In genomic region chr3:107459196-107459772, GRCm38 (mm10) we compare ENCODE assay signal across 7 mouse cellular contexts. TPM values are rescaled to one million over a fixed set of nuclear protein-coding genes. Genes with fewer than 3 reads are reported as not detected.
A peak's percentile ranks its signal among the peaks of the same experiment; 100 is the strongest.
DNase-seq lines count a peak whose midpoint lies in the region; ATAC-seq and TF ChIP-seq lines count a peak whose summit lies in the region.

Gene Kcnc4, minus strand, starts transcription at chr3:107459552.

- peak within 1 kb of the TSS; percentile 97 for H3K4me2 ChIP-seq in forebrain, embryonic 16.5 days (ENCODE audit: low read length)
- H3K4me2 ChIP-seq in intestine, embryonic 14.5 days (ENCODE audit: low read length), result peak within 1 kb of the TSS; percentile 87
- H3K4me2 ChIP-seq in liver, postnatal 0 days (ENCODE audit: low read depth, low read length), result peak within 1 kb of the TSS; percentile 51

- DNase-seq in right cerebral cortex, postnatal 10 days (ENCODE audit: low spot score in 2 of 2), result peak; percentile 53 to 55
- no peak for DNase-seq in right cerebral cortex, adult 18-20 months
- peak; percentile 48 to 65 for DNase-seq in cerebellum, adult 2 months
- DNase-seq in intestine, embryonic 14.5 days (ENCODE audit: low spot score), result peak; percentile 72
- DNase-seq in liver, postnatal 0 days, result no peak

- no peaks in the 10 kb centered on the region for H3K27me3 ChIP-seq in cerebellum, adult 2 months (ENCODE audit: control insufficient read depth, insufficient read depth, low read length)
- H3K27me3 ChIP-seq in forebrain, embryonic 16.5 days (replicated peaks; ENCODE audit: control insufficient read depth, insufficient read depth, low read length), result peaks cover 68% of the 10 kb centered on the region
- peaks cover 94% of the 10 kb centered on the region for H3K27me3 ChIP-seq in intestine, embryonic 14.5 days (replicated peaks; ENCODE audit: control insufficient read depth, insufficient read depth, low read length)
- peaks cover 75% of the 10 kb centered on the region for H3K27me3 ChIP-seq in liver, postnatal 0 days (ENCODE audit: insufficient read depth, low read length)

- no peak for TF ChIP-seq CTCF in cerebellum, adult 2 months (IDR thresholded peaks at IDR 0.05; ENCODE audit: borderline replicate concordance, insufficient read depth, low read depth, low read length)
- no peak for TF ChIP-seq CTCF in liver, postnatal 0 days (IDR thresholded peaks at IDR 0.05; ENCODE audit: low read depth)

- H3K27ac ChIP-seq in cerebellum, adult 2 months (ENCODE audit: insufficient read depth, low read length), result peak within 1 kb of the TSS; percentile 82
- no peak within 1 kb of the TSS for H3K27ac ChIP-seq in forebrain, embryonic 16.5 days (ENCODE audit: low read length)
- H3K27ac ChIP-seq in intestine, embryonic 14.5 days (ENCODE audit: low read depth), result no peak within 1 kb of the TSS
- H3K27ac ChIP-seq in liver, postnatal 0 days (ENCODE audit: low read depth), result no peak within 1 kb of the TSS

- TF ChIP-seq POLR2A in cerebellum, adult 2 months (IDR thresholded peaks at IDR 0.05; ENCODE audit: borderline replicate concordance, insufficient read depth, low read length), result no peak

- no peaks in the 10 kb centered on the region for H3K36me3 ChIP-seq in forebrain, embryonic 16.5 days (ENCODE audit: control insufficient read depth, insufficient read depth)
- H3K36me3 ChIP-seq in intestine, embryonic 14.5 days (ENCODE audit: control insufficient read depth, insufficient read depth, low read length), result no peaks in the 10 kb centered on the region
- H3K36me3 ChIP-seq in liver, postnatal 0 days (replicated peaks; ENCODE audit: insufficient read depth, low read length), result no peaks in the 10 kb centered on the region

- WGBS in cerebellum, adult 2 months, result under 1% methylated on average over 68 of the region's 68 CpGs
- WGBS in forebrain, embryonic 16.5 days, result under 1% methylated on average over 68 of the region's 68 CpGs
- WGBS in intestine, embryonic 14.5 days, result under 1% methylated on average over 65 of the region's 68 CpGs
- 2% methylated on average over 60 of the region's 68 CpGs for whole genome bisulfite sequencing in liver, postnatal 0 days (ENCODE audit: insufficient replicate concordance)

- peaks cover 5% of the 10 kb centered on the region; the same call in 1 of the 2 replicates for H3K4me1 ChIP-seq in cerebellum, adult 2 months (ENCODE audit: control insufficient read depth, insufficient read depth, low read length)
- H3K4me1 ChIP-seq in forebrain, embryonic 16.5 days (replicated peaks; ENCODE audit: control insufficient read depth, insufficient read depth, low read length), result peaks cover 25% of the 10 kb centered on the region
- peaks cover 18% of the 10 kb centered on the region for H3K4me1 ChIP-seq in intestine, embryonic 14.5 days (replicated peaks; ENCODE audit: control insufficient read depth, insufficient read depth, low read length)
- H3K4me1 ChIP-seq in liver, postnatal 0 days (ENCODE audit: insufficient read depth), result peaks cover 2% of the 10 kb centered on the region

- peak within 1 kb of the TSS; percentile 61 for H3K9ac ChIP-seq in forebrain, embryonic 16.5 days (replicated peaks; ENCODE audit: low read depth, low read length)
- H3K9ac ChIP-seq in intestine, embryonic 14.5 days (ENCODE audit: low read length), result 0 out of 2 replicates have a peak within 1 kb of the TSS, but pooled peaks have one; percentile 5
- no peak within 1 kb of the TSS for H3K9ac ChIP-seq in liver, postnatal 0 days (replicated peaks)

- peak; percentile 47 for ATAC-seq in forebrain, embryonic 16.5 days
- peak; percentile 34; the same call in 1 of the 2 replicates for ATAC-seq in intestine, embryonic 14.5 days (replicated peaks; ENCODE audit: low FRiP score, low TSS enrichment, low read depth)
- no peak for ATAC-seq in liver, postnatal 0 days
- no peak for ATAC-seq in inflammation-experienced regulatory T-cells, adult 6 months

- peak within 1 kb of the TSS; percentile 78 for H3K4me3 ChIP-seq in cerebellum, adult 2 months (replicated peaks; ENCODE audit: insufficient read depth, low read depth, low read length)
- H3K4me3 ChIP-seq in forebrain, embryonic 16.5 days (replicated peaks; ENCODE audit: low read length), result peak within 1 kb of the TSS; percentile 59
- peak within 1 kb of the TSS; percentile 41 for H3K4me3 ChIP-seq in intestine, embryonic 14.5 days (ENCODE audit: low read depth, low read length)
- peak within 1 kb of the TSS; percentile 24 for H3K4me3 ChIP-seq in liver, postnatal 0 days (ENCODE audit: low read depth, low read length)

- no peaks in the 10 kb centered on the region for H3K9me3 ChIP-seq in forebrain, embryonic 16.5 days (ENCODE audit: control insufficient read depth, low read length)
- H3K9me3 ChIP-seq in intestine, embryonic 14.5 days (ENCODE audit: control insufficient read depth, low read length), result no peaks in the 10 kb centered on the region
- no peaks in the 10 kb centered on the region for H3K9me3 ChIP-seq in liver, postnatal 0 days (ENCODE audit: low read length)

- TF ChIP-seq EP300 in liver, postnatal 0 days (IDR thresholded peaks at IDR 0.05; ENCODE audit: low read depth), result no peak

RNA-seq across cellular contexts. Expression of gene Kcnc4, which starts in this region (rescaled TPM):
- 59.7 and 62.3 TPM in 2 replicates for polyA plus RNA-seq in cerebellum, adult 2 months (2012; rRNA removed)
- 1.7 and 2.3 TPM in 2 replicates for polyA plus RNA-seq in forebrain, embryonic 16.5 days (2015; fragmentation: Nextera tagmentation; extraction: Ambion mirVana)
- polyA plus RNA-seq in intestine, embryonic 14.5 days (2014; fragmentation: Nextera tagmentation; extraction: Ambion mirVana), result 0.09 TPM in 1 of 2 replicates, not detected in the other
- polyA plus RNA-seq in liver, postnatal 0 days (2015; fragmentation: Nextera tagmentation; extraction: Ambion mirVana), result not detected in 2 replicates
- not detected for polyA plus RNA-seq in inflammation-experienced regulatory T-cells, adult 6 months (2017; shearing (Covaris generic))

Comparison
In these comparisons a context has a peak if more than half of its experiments do, and no peak if none do; other contexts are left out.
1. RNA of gene Kcnc4 (polyA plus RNA-seq): 59.7 to 62.3 TPM in cerebellum, adult 2 months; 1.7 to 2.3 TPM in forebrain, embryonic 16.5 days, 0.09 TPM in intestine, embryonic 14.5 days, not detected in liver, postnatal 0 days and not detected in inflammation-experienced regulatory T-cells, adult 6 months; every median in the first group is over 10 times any median in the second.
2. DNase-seq: peak in right cerebral cortex, postnatal 10 days (2 of 2) and cerebellum, adult 2 months (2 of 2); none in right cerebral cortex, adult 18-20 months (single experiment) and liver, postnatal 0 days (single experiment).
3. Peak in DNase-seq, ATAC-seq, H3K4me3 ChIP-seq, H3K9ac ChIP-seq and H3K4me2 ChIP-seq in intestine, embryonic 14.5 days; RNA of the gene not detected or under 1 TPM.
4. H3K4me3 ChIP-seq: peak in every context shown above with its lines; median percentile 78 in cerebellum, adult 2 months; 59 in forebrain, embryonic 16.5 days; 41 in intestine, embryonic 14.5 days; 24 in liver, postnatal 0 days.
5. Peak in every context shown above with its lines, with median percentiles within 50 percentile points of each other: H3K4me2 ChIP-seq.